Mouse (Mus musculus) neutrophil, adult 59 days (primary cell): ENCODE results near the gene Nxph3. TPM values are rescaled to one million over a fixed set of nuclear protein-coding genes. Genes with fewer than 3 reads are reported as not detected.

Experiments
- total RNA-seq, 2 experiments: library from RNA; stranded (reverse); gene quantifications; 1 replicate in 1 of 2; 2 replicates in 1 of 2; pipeline ENCODE4 v1.2.4; 2023

Nxph3 gene
- not detected for total RNA-seq

GRCm38 (mm10) chr11:95514298-95514861, at the start of gene Nxph3:
TSS of gene Nxph3 (minus strand) at chr11:95514570.

Other genes with a start within 250 kb of the Nxph3 start
- gene Kat7, start 204.3 kb downstream of the Nxph3 start, total RNA-seq, result 10 to 100 TPM; 82.3 to 93.7 TPM
- 10 to 100 TPM; 76.0 to 95.2 TPM for gene Fam117a, start 177.6 kb downstream of the Nxph3 start, total RNA-seq
- gene Slc35b1, start 129.9 kb downstream of the Nxph3 start, total RNA-seq, result 10 to 100 TPM; 30.2 to 39.7 TPM
- gene Spop, start 100.5 kb downstream of the Nxph3 start, total RNA-seq, result 100 to 1,000 TPM; 104 to 111 TPM
- gene Ngfr, start 73.2 kb upstream of the Nxph3 start, total RNA-seq, result under 1 TPM in 1 of 2 experiments, not detected in 1; 0.13 TPM
- gene Phb, start 152.4 kb upstream of the Nxph3 start, total RNA-seq, result 10 to 100 TPM; 23.1 to 27.6 TPM
- 10 to 100 TPM; 64.9 to 68.0 TPM for gene Zfp652, start 198.1 kb upstream of the Nxph3 start, total RNA-seq
- gene B130006D01Rik, start 209.0 kb upstream of the Nxph3 start, total RNA-seq, result 1 to 10 TPM; 3.7 to 4.3 TPM